Mouse (Mus musculus) thymus, postnatal 4 days (tissue): ENCODE measurements around the gene Hspa12b.

Experiments used
- DNase-seq: peaks from one replicate; pipeline ENCODE4 v3.0.0; 2021

Gene Hspa12b

GRCm38 (mm10) chr2:131152166-131152730 is 25.2 kb downstream of the Hspa12b start:
- no peak for DNase-seq

GRCm38 (mm10) chr2:131154036-131154435 is 27.0 kb downstream of the Hspa12b start:
- DNase-seq, result no peak

- no peak for DNase-seq
These were observed 29.9 kb downstream of the Hspa12b start for GRCm38 (mm10) chr2:131156987-131157386.

GRCm38 (mm10) chr2:131159491-131159910 is 32.4 kb downstream of the Hspa12b start:
- DNase-seq, result no peak

GRCm38 (mm10) chr2:131159938-131160581 is 33.0 kb downstream of the Hspa12b start, which contains the start of gene 1700037H04Rik:
Gene 1700037H04Rik (minus strand): TSS chr2:131160081.
- peak; percentile 98 for DNase-seq

- no peak for DNase-seq
These were observed 33.6 kb downstream of the Hspa12b start for GRCm38 (mm10) chr2:131160671-131161111.

- DNase-seq, result no peak
These were observed 36.8 kb downstream of the Hspa12b start for GRCm38 (mm10) chr2:131163924-131164323.

GRCm38 (mm10) chr2:131166172-131166571 is 39.1 kb downstream of the Hspa12b start:
- no peak for DNase-seq

GRCm38 (mm10) chr2:131167984-131168383 is 40.9 kb downstream of the Hspa12b start:
- no peak for DNase-seq

GRCm38 (mm10) chr2:131168914-131169313 is 41.8 kb downstream of the Hspa12b start:
- DNase-seq, result no peak

- DNase-seq, result no peak
These were observed 43.9 kb downstream of the Hspa12b start for GRCm38 (mm10) chr2:131170936-131171335.

GRCm38 (mm10) chr2:131171401-131172104 is 44.5 kb downstream of the Hspa12b start:
- peak; percentile 79 for DNase-seq

GRCm38 (mm10) chr2:131172322-131172721 is 45.2 kb downstream of the Hspa12b start:
- no peak for DNase-seq

GRCm38 (mm10) chr2:131174700-131175099 is 47.6 kb downstream of the Hspa12b start:
- peak; percentile 54 for DNase-seq

GRCm38 (mm10) chr2:131175286-131175944 is 48.3 kb downstream of the Hspa12b start:
- DNase-seq, result no peak

GRCm38 (mm10) chr2:131175945-131176309 is 48.8 kb downstream of the Hspa12b start:
- no peak for DNase-seq

- DNase-seq, result no peak
These were observed 49.4 kb downstream of the Hspa12b start for GRCm38 (mm10) chr2:131176491-131176890.

GRCm38 (mm10) chr2:131177932-131178331 is 50.9 kb downstream of the Hspa12b start:
- DNase-seq, result no peak

GRCm38 (mm10) chr2:131178828-131179245 is 51.8 kb downstream of the Hspa12b start:
- DNase-seq, result no peak

- DNase-seq, result peak; percentile 67
These were observed 52.3 kb downstream of the Hspa12b start for GRCm38 (mm10) chr2:131179246-131179886.

- peak; percentile 88 for DNase-seq
These were observed 53.0 kb downstream of the Hspa12b start, which contains the start of gene Cenpb for GRCm38 (mm10) chr2:131179990-131180587. Gene Cenpb (minus strand): TSS chr2:131180067.

- peak; percentile 42 for DNase-seq
These were observed 59.3 kb downstream of the Hspa12b start for GRCm38 (mm10) chr2:131186343-131186742.
